13 mouse cellular contexts compared by ENCODE assay signal in the genomic region with DNA sequence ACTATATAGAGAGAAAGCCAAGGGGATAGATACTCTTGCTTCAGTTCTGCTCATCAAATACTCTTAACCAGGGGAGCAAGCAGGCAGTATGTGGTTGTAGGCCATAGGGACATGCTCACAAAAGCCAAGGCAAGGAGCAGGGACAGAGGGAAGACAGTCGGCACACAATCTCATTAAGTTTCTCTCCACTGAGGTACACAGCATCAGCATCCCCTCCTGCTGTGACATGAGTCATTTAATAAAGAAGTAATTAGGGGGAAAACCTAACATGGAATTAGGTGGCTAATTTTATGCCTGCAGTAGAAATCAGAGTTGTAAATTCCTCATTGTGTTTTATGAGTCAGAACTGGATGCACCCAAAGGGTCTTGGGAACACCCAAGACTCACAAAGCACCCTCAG.
"Had no signal": no experiment of that assay in that cellular context is flagged by ENCODE, and none has a peak within 500 bp of the region (broad histone marks: within the 10 kb centered on the region; RNA-seq: fewer than 3 reads in every experiment).

No protein-coding gene starts in this region.

- H3K4me3 ChIP-seq: left cerebral cortex, adult 2 months; limb, embryonic 10.5 days; liver, embryonic 15.5 days; midbrain, embryonic 13.5 days had no signal

- H3K27ac ChIP-seq: left cerebral cortex, adult 2 months; limb, embryonic 10.5 days; liver, embryonic 15.5 days; midbrain, embryonic 13.5 days had no signal

- H3K36me3 ChIP-seq: limb, embryonic 10.5 days; liver, embryonic 15.5 days; midbrain, embryonic 13.5 days had no signal

- H3K27me3 ChIP-seq: liver, embryonic 15.5 days had no signal

- DNase-seq: kidney, adult 18-20 months; kidney, postnatal 25 days; lung, adult 2 months; lung, postnatal 36 days; right cerebral cortex, adult 18-20 months; right cerebral cortex, postnatal 25 days; thymus, postnatal 36 days had no signal

- H3K4me1 ChIP-seq: limb, embryonic 10.5 days; midbrain, embryonic 13.5 days had no signal

- H3K9ac ChIP-seq: liver, embryonic 15.5 days; midbrain, embryonic 13.5 days had no signal

- ATAC-seq: lung, postnatal 0 days; midbrain, embryonic 13.5 days had no signal

- H3K4me2 ChIP-seq: liver, embryonic 11.5 days; liver, embryonic 15.5 days; midbrain, embryonic 13.5 days had no signal

- H3K9me3 ChIP-seq: limb, embryonic 10.5 days; liver, embryonic 15.5 days; midbrain, embryonic 13.5 days had no signal
